Mouse (Mus musculus) ZHBTc4 (cell line): Measurements from ENCODE around the gene Plce1.

Experiments
- DNase-seq: peaks from one replicate; pipeline ENCODE4 v3.0.0-alpha.2; 2011; ENCODE audit warnings: low read depth, low spot score

The Plce1 gene

DNA sequence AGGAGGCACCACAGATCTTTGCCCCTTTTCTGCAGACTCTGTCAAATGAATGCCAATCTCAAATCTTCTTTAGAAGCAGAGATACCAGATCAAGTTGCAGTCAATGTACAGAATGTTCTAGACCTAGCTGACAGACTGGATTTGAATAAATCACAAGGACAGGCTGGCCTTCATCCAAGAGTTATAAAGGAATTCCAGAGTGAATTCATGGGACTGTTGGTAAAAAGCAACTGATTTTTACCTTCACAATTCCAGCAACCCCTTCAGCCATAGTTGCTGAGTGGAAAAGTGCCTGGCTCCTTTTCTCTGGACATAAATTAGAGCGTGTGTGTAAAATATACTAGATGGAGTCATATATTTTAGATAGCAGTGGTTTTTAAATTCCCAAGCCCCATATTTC lies 102.0 kb downstream of the Plce1 start:
- no peak for DNase-seq

DNA sequence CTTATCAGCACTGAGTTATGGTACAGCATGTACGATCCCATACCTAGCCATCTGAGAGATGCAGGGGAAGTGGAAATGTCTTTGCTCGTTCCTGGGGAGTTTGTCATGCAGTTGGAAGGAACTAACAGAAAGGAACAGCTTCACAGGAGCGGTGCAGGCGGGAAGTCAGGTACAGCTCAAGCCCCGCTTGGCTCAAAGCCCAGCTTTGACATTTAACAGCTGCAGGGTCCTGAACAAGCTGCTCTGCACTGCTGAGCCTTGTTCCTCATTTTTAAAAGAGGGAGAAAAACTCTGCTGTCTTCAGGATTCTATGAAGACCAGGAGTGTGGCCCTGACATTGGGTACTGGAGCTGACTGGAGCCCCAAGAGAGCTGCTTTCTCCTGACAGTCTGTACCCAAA lies 106.7 kb downstream of the Plce1 start:
- DNase-seq = no peak

DNA sequence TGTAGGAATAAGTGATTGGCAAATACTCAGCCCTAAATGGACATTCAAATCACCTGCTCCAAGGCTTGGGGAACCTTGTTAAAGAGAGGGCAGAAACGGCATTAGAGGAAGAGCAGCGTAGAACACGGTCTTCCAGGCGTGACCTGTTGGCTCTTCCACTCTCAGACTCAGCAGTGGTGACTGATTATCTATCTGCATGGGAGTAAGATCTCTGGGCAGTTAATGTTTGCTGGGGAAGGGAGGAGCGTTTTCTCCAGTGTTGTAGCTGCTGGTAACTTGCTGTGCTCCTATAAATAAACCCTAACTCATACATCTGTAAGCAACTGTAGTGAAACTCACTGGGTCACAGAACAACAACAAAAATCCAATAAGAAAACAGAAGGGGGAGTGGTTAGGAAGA lies 108.6 kb downstream of the Plce1 start:
- DNase-seq = no peak

DNA sequence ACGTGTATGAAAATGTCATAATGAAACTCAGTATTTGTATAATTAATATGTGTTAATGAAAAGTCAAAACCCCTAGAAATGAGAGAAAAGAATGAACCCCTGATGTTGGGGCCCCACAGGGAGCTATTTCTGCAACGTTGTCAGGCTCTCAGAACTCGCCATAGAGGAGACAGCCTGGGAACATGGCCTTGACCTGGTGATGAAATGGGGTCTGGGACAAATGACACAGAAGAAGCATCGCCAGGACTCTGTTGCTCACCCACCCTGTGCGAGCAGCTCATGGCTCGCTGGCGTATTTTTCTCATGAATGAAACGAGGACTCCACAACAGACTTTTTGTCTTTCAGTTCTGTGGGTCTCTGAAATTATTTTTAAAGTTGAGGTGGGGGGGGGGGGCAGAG lies 109.0 kb downstream of the Plce1 start:
- DNase-seq = no peak

DNA sequence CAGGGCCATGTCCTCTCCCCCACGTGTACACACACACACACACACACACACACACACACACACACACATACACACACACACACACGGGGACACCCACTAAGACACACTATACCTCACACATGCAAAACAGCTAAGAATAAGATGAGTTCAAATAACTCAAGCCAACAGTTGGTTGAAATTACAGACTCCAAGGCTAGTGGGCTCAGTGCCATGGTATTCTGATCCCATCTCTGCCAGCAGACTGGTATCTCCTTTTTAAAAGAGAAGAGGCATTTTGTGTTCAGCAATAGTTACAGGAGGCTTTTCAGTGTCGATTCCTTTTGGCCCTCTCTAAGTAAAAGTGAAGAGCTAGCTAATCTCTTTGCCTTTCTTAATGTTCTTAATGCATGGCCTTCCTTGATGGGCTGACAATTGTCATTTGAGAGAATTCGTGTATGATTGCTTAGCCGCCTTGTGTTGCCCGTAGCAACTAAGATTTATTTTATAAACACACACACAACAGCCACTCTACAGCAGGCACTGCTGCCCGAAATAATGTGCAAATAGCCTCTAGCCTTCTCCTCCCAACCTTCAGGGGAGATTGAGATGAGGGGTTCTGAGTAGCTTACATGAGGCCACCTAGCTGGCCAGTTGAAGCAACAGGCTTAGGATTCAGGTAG lies 111.8 kb downstream of the Plce1 start:
- no peak for DNase-seq

DNA sequence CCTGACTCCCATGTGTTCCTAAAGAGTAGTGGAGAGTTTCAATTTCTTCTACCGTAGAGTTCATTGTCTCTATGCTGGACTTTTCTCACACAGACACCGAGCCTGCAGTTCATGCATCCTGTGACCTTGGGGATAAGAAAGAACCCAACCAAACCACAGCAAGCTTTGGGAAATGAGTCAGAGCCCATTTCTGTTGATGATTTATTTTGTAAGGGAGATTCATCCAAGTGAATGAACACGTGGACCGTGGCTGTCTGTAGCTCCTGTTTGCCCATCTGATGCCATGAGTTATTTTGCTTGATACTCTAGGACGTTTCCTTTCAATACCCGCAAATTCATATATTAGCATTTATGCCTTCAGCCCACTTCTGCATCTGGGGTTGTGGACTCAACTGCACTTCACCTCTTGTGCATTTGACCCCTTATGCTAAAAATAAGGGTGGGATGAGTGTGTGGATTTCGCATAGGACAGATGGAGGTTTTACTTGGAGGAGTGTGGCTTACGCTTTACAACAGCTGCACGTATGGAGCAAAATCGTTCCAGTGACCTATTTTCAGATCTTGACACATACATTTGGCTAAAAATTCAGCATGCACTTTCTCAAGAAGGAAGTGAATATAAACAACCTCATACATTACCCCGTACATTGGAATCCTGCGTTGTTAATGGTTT lies 112.5 kb downstream of the Plce1 start:
- DNase-seq = no peak

DNA sequence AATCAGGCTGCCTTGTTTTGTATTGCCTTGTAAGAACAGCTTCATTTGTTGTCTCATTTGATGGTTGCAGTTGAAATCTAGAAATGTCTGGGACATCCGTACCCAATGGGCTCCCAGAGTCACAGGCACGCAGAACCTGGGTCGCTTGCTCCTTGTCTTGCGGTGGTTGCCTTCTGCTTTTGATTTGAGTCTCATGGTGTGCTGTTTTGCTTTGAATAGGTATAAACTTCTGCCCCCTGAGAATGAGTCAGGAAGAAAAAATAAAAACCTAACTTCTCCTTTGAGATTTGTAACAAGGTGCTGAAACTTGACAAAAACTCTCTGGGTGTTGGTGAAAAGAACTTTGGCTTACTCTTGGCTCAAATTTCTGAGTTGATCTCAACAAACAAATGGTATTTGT lies 115.2 kb downstream of the Plce1 start:
- DNase-seq = no peak

DNA sequence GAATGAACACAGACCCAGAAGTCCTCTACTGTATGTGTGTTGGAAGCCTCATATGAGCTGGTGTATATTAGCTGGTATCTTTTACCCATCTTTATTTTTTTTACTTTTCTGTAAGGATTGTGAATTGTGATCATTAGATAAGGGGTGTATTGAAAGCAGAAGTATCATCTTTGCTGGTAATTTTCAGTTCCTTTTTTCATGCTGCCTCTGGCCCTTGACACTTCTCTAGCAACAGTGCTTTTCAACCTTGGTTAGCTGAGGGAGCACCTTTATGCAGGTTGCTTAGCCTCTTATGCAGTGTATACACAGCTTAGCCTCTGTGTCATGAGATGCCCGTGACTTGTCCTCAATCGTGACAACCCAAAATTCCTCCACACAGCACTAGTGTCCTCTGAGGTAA lies 116.5 kb downstream of the Plce1 start:
- DNase-seq = no peak

DNA sequence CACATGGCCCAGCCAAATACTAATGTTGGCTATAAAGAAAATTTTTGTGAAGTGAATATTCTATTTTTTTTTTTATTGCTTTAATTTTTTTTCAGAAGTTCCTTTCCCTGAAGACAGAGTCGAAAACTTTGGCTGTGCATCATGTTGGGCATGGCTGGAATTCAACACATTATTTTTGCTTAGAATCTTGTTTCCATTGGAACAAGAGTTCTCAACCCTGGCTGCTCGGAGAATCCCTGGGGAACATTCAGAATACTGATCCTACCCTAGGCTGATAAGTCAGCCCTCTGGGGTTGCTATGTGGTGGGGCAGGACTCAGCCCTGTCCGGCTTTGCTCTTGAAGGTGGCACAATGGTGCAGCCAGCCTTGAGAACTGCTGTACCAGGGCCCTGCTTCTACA lies 118.1 kb downstream of the Plce1 start:
- no peak for DNase-seq

DNA sequence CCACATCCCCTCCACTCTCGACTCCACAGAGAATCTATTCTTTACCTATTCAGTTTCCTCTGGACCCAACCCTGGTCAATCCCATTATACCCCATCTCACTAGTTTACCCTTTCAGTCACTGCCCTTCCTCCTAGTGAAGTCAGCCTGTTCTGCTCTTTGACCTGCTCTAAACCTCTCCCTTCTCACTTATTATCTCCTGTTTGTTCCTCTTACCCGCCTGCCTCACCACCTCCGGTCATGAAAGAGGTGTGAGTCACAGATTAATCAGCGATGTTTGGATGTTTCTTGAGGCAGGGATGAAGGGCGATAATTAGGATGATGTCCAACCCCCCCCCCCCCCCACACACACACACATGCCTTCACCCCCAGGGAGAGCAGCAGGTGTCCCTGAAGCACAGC lies 120.2 kb downstream of the Plce1 start:
- no peak for DNase-seq

DNA sequence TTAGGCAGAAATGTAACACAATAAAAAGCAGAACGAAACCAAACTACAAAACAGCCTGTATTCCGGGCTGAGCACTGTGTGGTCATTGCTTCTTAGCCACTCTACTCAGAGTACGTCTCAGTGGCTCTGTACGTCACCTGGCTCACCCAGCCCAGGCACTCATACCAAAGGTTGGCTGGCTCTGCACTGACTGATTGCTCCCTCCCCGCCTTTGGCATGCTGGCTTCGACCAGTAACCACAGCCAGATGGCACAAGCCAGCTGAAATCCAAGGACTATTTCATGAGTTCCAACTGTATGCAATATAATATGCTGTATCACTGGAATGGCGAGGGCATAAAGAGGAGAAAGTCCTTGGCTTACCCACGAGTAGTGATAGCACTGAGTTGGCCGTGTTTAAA lies 121.9 kb downstream of the Plce1 start:
- no peak for DNase-seq

DNA sequence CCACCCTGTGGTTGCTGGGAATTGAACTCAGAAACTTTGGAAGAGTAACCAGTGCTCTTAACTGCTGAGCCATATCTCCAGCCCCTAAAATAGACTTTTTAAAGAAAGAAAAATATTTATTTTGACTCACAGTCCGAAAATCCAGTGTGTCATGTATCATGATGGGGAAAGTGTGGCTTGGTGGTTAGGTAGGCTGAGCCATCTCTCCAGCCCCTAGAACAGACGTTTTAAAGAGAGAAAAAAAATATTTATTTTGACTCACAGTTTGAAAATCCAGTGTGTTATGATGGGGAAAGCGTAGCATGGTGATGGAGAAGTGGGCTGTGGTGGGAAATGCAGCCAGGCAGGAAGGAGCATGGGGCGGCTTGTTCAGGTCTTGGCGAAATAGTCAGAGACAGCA lies 126.3 kb downstream of the Plce1 start:
- no peak for DNase-seq

DNA sequence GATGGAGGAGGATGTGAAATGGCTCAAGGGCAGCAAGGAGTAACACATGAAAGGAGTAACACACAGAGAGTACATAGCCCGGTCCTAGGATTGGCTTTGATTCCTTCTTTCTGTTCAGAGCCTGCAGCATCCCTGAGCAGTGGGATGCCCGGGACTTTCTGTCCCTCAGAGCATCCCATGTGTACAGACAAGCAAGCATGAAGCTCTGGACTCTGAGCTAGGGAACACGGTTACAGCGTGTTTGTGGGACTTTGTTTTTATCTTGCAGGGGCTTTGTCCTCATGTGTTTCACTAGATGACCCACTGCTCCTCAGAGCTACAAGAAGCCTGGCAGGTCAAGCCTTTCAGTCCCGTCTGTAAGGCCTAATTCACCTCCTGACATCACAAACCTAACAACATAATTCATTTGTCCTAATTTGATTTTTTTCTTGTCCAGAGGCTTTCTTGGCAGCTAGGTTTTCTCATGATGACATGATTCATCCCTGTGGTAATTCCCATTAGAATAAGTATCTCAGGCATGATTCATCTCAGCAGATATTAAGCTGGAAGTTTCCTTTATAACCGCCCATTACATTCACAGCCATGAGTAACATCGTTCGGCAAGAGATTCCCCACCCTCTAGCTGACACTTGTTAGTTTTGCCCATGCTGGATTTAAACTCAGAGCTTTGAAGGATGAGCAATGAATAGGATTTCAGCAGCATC lies 128.2 kb downstream of the Plce1 start:
- no peak for DNase-seq

DNA sequence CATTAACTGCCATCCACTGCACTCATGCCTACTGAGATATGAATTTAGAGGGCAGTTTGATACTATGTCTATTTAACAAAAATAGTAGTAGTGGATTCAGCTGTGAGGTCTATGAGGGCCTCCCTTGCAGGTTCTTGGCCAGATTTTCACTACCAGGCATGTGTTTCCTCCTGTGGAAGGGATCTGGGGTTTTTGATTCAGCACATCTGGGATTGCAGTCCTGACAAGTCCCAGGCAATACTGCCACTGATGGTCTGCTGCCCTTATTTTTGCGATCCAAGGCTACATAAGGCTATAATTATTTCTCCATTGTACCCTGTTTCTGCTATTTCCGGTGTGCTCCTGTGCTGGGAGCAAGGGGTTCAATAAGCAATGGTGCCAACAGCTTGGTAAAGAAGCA lies 129.4 kb downstream of the Plce1 start:
- DNase-seq = no peak

DNA sequence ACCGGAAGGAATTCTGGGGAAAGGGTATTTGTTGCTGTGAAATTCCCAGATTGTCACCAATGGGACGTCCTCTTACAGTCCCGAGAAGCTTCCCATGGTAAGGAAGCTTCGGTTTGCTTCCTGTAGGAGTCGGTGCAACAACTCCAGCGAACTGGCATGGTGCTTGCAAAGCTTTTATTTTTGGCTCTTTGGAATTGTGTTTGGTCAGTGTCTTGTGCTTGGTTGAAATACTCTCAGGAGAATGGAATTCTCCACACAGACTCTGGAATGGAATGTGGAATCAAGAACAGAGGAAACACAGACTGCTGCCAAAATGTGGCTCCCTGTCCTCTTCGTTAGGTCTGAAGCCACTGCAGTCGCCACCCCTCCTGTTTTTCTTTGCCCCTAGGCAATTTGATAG lies 129.9 kb downstream of the Plce1 start:
- DNase-seq = no peak

DNA sequence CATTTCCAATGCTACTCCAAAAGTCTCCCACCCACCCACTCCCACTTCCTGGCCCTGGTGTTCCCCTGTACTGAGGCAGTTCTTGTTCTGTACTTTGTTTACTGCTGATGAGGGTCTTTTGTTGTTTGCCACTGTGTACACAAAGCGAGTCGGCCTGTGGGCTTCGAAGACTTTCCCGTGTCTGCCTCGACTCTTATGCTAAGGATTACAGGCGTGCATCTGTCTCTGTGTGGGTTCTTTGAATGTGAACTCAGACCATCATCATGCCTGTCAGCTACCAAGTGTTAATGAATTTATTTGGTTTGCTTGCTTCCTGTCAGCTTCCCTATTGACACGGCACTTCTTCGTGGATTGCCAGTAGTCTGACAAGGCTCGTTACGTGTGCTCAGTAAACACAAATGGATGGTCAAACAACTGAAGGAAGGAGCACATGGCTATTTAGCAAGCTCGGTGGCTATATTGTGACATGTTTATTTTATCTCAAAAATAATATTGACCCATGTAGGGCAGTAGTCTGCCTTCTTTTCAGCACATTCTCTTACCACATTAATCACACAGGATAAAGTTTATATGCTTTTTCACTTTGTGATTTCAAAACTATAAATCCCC lies 133.3 kb downstream of the Plce1 start:
- DNase-seq = no peak

DNA sequence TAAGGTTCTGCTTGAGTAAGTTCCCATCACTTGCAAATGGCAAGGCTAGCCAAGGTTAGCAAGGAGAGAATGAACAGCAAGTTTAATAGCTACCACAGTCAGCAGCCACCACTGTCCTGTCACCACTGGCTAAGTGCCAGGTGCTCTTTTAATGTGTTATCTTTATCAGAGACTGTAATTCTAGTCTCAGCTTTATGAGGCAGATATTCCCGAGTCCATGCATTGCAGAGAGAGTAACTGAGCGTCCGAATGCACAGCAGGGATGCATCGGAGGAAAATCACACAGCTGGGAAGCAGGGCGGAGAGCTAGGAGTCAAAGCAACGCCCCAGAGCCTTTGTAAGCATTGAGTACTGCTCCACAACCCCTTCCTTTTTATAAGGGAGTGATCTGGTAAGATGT lies 134.4 kb downstream of the Plce1 start:
- DNase-seq = peak; percentile 49

DNA sequence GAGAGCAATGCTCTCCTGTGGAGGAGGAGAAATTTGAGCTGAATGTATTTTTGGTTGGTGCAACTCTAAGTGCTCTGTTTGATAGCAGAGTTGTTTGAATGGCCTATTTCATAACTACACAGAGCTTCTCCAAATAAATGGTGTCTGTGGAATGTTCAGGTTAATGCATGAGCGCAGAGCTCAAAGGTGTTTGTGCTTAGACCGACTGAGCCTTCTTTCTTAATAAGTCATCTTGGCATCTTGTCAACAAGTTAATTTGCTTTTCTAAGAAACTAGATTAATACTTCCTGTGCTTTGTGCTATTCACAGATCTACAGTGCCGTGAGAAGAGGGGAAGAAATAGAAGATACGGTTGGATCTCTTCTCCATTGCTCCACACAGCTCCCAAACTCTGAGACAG lies 139.2 kb downstream of the Plce1 start:
- DNase-seq = no peak

DNA sequence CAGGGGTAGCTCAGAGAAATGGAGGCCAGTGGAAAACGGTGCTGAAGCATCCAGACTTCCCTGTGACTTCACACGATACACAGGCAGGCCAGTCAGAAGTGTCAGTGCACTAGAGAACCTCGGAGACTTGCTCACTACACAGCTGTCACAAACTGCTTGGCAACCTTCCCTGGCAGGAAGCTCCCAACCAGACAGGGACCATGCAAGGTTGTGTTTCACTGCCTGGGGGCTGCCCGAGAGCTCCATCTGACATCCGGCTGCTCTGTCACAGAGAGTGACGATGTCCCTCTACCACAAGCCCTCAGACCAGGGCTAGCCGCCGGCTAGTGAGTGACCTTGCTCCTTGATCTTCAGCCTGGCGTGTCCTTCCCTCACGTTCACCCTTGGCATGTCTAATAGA lies 140.6 kb downstream of the Plce1 start:
- DNase-seq = no peak

DNA sequence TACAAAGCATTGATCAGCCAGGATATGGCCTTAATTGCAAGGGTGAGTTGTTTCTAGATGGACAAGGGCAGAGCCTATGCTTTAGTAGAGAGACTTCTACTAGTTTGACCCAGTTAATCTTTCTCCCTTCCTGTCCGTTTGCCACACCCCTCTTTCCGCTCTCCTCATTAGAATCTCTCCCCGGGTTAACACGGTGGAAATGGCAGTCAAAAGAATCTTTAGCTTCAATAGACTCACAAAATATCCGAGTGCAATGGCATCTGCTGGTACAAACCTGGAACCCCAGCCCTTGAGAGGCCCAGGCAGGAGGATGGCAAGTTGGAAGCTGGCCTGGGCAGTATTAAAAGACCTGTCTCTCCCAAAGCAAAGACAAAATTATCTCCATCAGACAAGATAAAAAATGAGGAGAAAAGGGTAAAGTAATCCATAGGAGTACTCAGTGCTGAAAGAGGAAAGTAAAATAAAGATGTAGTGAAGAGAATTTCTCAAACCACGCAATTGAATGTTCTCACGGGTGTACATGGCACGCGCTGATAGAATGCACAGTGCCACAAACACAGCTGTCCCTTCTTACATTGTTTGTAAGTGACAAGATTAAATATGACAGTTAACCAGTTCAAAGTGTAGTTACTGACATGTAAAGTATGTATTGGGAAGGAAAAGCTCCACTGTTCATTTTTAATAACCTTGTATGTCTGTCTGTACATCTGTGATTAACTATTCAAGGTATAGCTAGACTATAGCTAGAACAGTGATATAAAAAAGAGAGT lies 145.5 kb downstream of the Plce1 start:
- no peak for DNase-seq

DNA sequence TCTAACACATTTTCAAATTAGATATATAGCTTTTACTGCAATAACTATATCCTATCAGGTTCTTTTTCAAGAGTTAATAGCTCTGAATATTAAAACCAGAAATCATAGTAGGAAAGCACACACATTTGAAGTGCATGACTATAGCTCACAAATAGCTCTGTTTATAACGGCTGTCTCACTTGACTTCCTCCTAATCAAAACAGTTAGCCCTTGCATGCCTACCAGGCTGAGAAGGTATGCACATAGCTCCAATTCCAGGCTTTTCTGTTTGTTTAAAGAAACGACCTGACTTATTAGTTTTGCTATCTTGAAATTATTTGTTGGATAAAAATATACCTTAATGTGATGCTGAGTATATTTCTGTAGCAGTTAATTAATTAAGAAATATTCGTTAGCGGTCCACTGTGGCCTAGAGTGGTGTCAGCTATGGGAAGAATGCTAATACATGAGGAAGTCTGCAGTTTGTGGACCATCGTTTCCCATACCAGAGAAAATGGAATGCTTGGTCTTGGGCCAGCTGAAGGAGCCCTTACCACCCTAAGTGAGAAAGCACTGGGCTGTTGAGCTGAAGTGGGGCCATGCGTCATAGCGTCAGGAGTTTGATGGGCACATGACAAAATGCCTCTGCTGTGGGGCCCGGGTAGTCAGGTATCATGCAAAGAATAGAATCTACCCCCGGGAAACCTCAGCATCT lies 146.3 kb downstream of the Plce1 start:
- DNase-seq = no peak
